ENCODE assay signal across 21 mouse cellular contexts in the genomic region with DNA sequence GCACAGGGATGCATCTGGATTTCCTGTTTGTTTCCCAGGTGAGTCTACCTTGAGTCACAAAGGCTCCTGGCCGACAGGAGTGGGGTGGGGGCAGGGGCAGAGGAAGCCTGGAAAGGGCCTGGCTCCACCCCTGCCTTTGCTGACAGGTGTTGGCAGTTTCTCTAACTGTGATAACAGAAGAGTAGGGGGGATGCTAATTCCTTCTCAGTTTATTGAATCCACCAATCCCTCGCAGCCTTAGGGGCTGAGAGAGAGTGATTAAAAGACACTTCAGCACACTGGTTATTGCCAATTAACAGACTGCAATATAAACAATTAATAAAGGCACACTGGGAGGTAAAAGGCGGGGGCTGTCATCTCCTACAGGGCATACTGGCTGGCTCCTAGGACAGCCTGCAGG.
"Had no signal": no experiment of that assay in that cellular context is flagged by ENCODE, and none has a peak within 500 bp of the region (broad histone marks: within the 10 kb centered on the region; RNA-seq: fewer than 3 reads in every experiment).

No protein-coding gene starts in this region.

- ATAC-seq: liver, postnatal 0 days; lung, postnatal 0 days; midbrain, embryonic 13.5 days; midbrain, embryonic 16.5 days had no signal

- H3K9ac ChIP-seq: kidney, embryonic 15.5 days; limb, embryonic 12.5 days; limb, embryonic 15.5 days; liver, embryonic 14.5 days; liver, postnatal 0 days; lung, embryonic 14.5 days; midbrain, embryonic 13.5 days; neural tube, embryonic 13.5 days had no signal

- H3K4me3 ChIP-seq: kidney, embryonic 15.5 days; left cerebral cortex, adult 2 months; limb, embryonic 12.5 days; limb, embryonic 15.5 days; midbrain, embryonic 13.5 days; neural tube, embryonic 13.5 days had no signal

- H3K27me3 ChIP-seq: kidney, embryonic 15.5 days; limb, embryonic 12.5 days; limb, embryonic 15.5 days; midbrain, embryonic 13.5 days had no signal

- H3K36me3 ChIP-seq: kidney, embryonic 15.5 days; limb, embryonic 12.5 days; limb, embryonic 15.5 days; midbrain, embryonic 13.5 days; neural tube, embryonic 13.5 days had no signal

- DNase-seq: kidney, adult 2 months; kidney, postnatal 10 days; kidney, postnatal 36 days; layer of hippocampus, postnatal 36 days; liver, postnatal 0 days; lung, embryonic 14.5 days; right cerebral cortex, adult 18-20 months; right cerebral cortex, postnatal 14 days; right cerebral cortex, postnatal 4 days; thymus, postnatal 25 days had no signal

- H3K27ac ChIP-seq: kidney, embryonic 15.5 days; left cerebral cortex, adult 2 months; limb, embryonic 12.5 days; limb, embryonic 15.5 days; liver, embryonic 14.5 days; macrophage; midbrain, embryonic 13.5 days; neural tube, embryonic 13.5 days had no signal

- H3K4me2 ChIP-seq: kidney, embryonic 15.5 days; limb, embryonic 12.5 days; limb, embryonic 15.5 days; liver, embryonic 11.5 days; lung, embryonic 14.5 days; midbrain, embryonic 13.5 days; neural tube, embryonic 13.5 days had no signal

- H3K9me3 ChIP-seq: midbrain, embryonic 13.5 days had no signal
